ENCODE assay signal across 8 mouse cellular contexts in the genomic region with DNA sequence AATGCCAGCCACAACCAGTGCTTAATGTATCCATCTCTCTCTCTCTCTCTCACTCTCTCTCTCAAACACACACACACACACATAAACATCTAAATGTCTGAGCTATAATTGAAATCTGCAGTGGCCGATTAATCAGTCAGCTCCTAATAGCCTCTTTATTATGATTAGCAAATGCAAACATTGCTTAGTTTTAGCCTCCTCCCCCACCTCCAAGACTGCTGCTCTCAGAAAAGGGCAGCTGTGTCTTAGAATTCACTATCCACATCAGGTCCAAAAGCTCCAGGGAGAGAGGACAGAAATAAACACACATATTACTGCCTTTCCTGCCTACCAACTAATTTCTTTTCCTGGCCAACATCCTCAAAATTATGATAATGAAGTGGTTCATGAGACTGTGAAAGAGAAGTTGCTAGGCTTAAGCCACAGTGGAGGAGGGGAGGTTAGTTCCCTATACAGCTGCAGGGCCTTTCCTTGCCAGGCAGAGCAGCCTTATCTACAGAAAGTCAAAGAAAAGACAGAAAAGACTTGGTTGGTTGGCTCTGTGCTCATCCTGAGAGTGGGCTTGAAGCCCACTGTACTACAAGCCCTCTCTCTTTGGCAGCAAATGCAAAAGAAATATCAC.
A peak's percentile ranks its signal among the peaks of the same experiment; 100 is the strongest.
DNase-seq lines count a peak whose midpoint lies in the region; ATAC-seq lines count a peak whose summit lies in the region.

No protein-coding gene starts in this region.

- ATAC-seq in megakaryocyte, adult 5-6 weeks (ENCODE audit: poor library complexity, severe bottlenecking) = peak; percentile 97

- peak; percentile 25 for DNase-seq in kidney, adult 11 months
- DNase-seq in kidney, postnatal 25 days = no peak
- peak; percentile 22 for DNase-seq in adipocyte (ENCODE audit: low spot score)
- DNase-seq in heart, postnatal 10 days = peak; percentile 49 to 64
- DNase-seq in ovary, postnatal 36 days (ENCODE audit: low spot score) = no peak
- no peak for DNase-seq in cerebellum, adult 9-10 months
- no peak for DNase-seq in adrenal gland, adult 2 months

- intact Hi-C loops in heart, postnatal 10 days (cut with DNase I) = no loop called here

Comparison
In these comparisons a context has a peak if more than half of its experiments do, and no peak if none do; other contexts are left out.
1. DNase-seq: peak in kidney, adult 11 months (single experiment), adipocyte (single experiment) and heart, postnatal 10 days (2 of 2); none in kidney, postnatal 25 days (0 of 2), ovary, postnatal 36 days (single experiment), cerebellum, adult 9-10 months (single experiment) and adrenal gland, adult 2 months (single experiment).